Mouse (Mus musculus): ENCODE results near the gene Cdkn2aip. TPM values are rescaled to one million over a fixed set of nuclear protein-coding genes. Genes with fewer than 3 reads are reported as not detected.

Cdkn2aip gene
- polyA plus RNA-seq, 1 experiment from 2014 or later: 46.3 TPM

- Histone ChIP-seq H3K4me3 (ENCODE audit: low read depth, low read length) (no peak overlapping the region), H3K27ac (ENCODE audit: low read depth, low read length) (no peak overlapping the region), H3K9ac (ENCODE audit: low read length) (no peak overlapping the region), H3K36me3 (ENCODE audit: control insufficient read depth, insufficient read depth, low read length) (no peaks in the 10 kb centered on the region), H3K27me3 (ENCODE audit: control insufficient read depth, insufficient read depth, low read length) (no peaks in the 10 kb centered on the region), H3K9me3 (ENCODE audit: control insufficient read depth, low read length) (no peaks in the 10 kb centered on the region), H3K4me1 (replicated peaks; ENCODE audit: control insufficient read depth, insufficient read depth, low read length) (peaks cover 6% of the 10 kb centered on the region; the same call in 1 of the 2 replicates), H3K4me2 (ENCODE audit: low read depth, low read length, severe bottlenecking) (no peak overlapping the region)
- 68% methylated on average over 9 of the region's 10 CpGs for WGBS
- no peak for DNase-seq (ENCODE audit: low spot score)
- 0 out of 2 replicates have a peak, but pooled peaks have one; percentile 2 for ATAC-seq (replicated peaks; ENCODE audit: low FRiP score)
Measured at GRCm38 (mm10) chr8:47691831-47692230, 21.9 kb downstream of the Cdkn2aip start.

GRCm38 (mm10) chr8:47691303-47691702 lies 22.4 kb downstream of the Cdkn2aip start:
- no peak overlapping the region for H3K4me3 ChIP-seq (ENCODE audit: low read depth, low read length)
- no peaks in the 10 kb centered on the region for H3K9me3 ChIP-seq (ENCODE audit: control insufficient read depth, low read length)
- WGBS: 33% methylated on average over 7 of the region's 7 CpGs
- no peaks in the 10 kb centered on the region for H3K36me3 ChIP-seq (ENCODE audit: control insufficient read depth, insufficient read depth, low read length)
- peak overlapping the region; percentile 58; the same call in 1 of the 2 replicates for H3K4me2 ChIP-seq (ENCODE audit: low read depth, low read length, severe bottlenecking)
- peaks cover 6% of the 10 kb centered on the region; the same call in 1 of the 2 replicates for H3K4me1 ChIP-seq (replicated peaks; ENCODE audit: control insufficient read depth, insufficient read depth, low read length)
- H3K9ac ChIP-seq (ENCODE audit: low read length): no peak overlapping the region
- ATAC-seq (replicated peaks; ENCODE audit: low FRiP score): no peak
- no peak overlapping the region for H3K27ac ChIP-seq (ENCODE audit: low read depth, low read length)
- no peaks in the 10 kb centered on the region for H3K27me3 ChIP-seq (ENCODE audit: control insufficient read depth, insufficient read depth, low read length)
- DNase-seq (ENCODE audit: low spot score): no peak

- WGBS: under 1% methylated on average over 16 of the region's 16 CpGs
- peaks cover 6% of the 10 kb centered on the region; the same call in 1 of the 2 replicates for H3K4me1 ChIP-seq (replicated peaks; ENCODE audit: control insufficient read depth, insufficient read depth, low read length)
- no peaks in the 10 kb centered on the region for H3K36me3 ChIP-seq (ENCODE audit: control insufficient read depth, insufficient read depth, low read length)
- H3K4me3 ChIP-seq (ENCODE audit: low read depth, low read length): peak overlapping the region; percentile 26
- peak overlapping the region; percentile 58 for H3K4me2 ChIP-seq (ENCODE audit: low read depth, low read length, severe bottlenecking)
- H3K27ac ChIP-seq (ENCODE audit: low read depth, low read length): no peak overlapping the region
- no peaks in the 10 kb centered on the region for H3K9me3 ChIP-seq (ENCODE audit: control insufficient read depth, low read length)
- peak overlapping the region; percentile 52 for H3K9ac ChIP-seq (ENCODE audit: low read length)
- no peaks in the 10 kb centered on the region for H3K27me3 ChIP-seq (ENCODE audit: control insufficient read depth, insufficient read depth, low read length)
- ATAC-seq (replicated peaks; ENCODE audit: low FRiP score) (0 out of 2 replicates have a peak, but pooled peaks have one; percentile 44), DNase-seq (ENCODE audit: low spot score) (no peak)
Measured at GRCm38 (mm10) chr8:47690674-47691078, 23.1 kb downstream of the Cdkn2aip start.

GRCm38 (mm10) chr8:47689704-47690326 lies 23.9 kb downstream of the Cdkn2aip start:
- DNase-seq (ENCODE audit: low spot score): no peak
- ATAC-seq (replicated peaks; ENCODE audit: low FRiP score): no peak
- H3K27me3 ChIP-seq (ENCODE audit: control insufficient read depth, insufficient read depth, low read length): no peaks in the 10 kb centered on the region
- H3K9ac ChIP-seq (ENCODE audit: low read length): no peak overlapping the region
- H3K9me3 ChIP-seq (ENCODE audit: control insufficient read depth, low read length): no peaks in the 10 kb centered on the region
- H3K4me2 ChIP-seq (ENCODE audit: low read depth, low read length, severe bottlenecking): no peak overlapping the region
- peaks cover 6% of the 10 kb centered on the region; the same call in 1 of the 2 replicates for H3K4me1 ChIP-seq (replicated peaks; ENCODE audit: control insufficient read depth, insufficient read depth, low read length)
- H3K27ac ChIP-seq (ENCODE audit: low read depth, low read length): no peak overlapping the region
- H3K4me3 ChIP-seq (ENCODE audit: low read depth, low read length): no peak overlapping the region
- no peaks in the 10 kb centered on the region for H3K36me3 ChIP-seq (ENCODE audit: control insufficient read depth, insufficient read depth, low read length)
- 52% methylated on average over 12 of the region's 12 CpGs for WGBS

- H3K4me3 ChIP-seq (ENCODE audit: low read depth, low read length): no peak overlapping the region
- no peaks in the 10 kb centered on the region for H3K27me3 ChIP-seq (ENCODE audit: control insufficient read depth, insufficient read depth, low read length)
- WGBS: 86% methylated on average over 5 of the region's 5 CpGs
- DNase-seq (ENCODE audit: low spot score): no peak
- H3K36me3 ChIP-seq (ENCODE audit: control insufficient read depth, insufficient read depth, low read length): no peaks in the 10 kb centered on the region
- H3K4me1 ChIP-seq (replicated peaks; ENCODE audit: control insufficient read depth, insufficient read depth, low read length): no peaks in the 10 kb centered on the region
- H3K9me3 ChIP-seq (ENCODE audit: control insufficient read depth, low read length): no peaks in the 10 kb centered on the region; the same call in 1 of the 2 replicates
- no peak for ATAC-seq (replicated peaks; ENCODE audit: low FRiP score)
- H3K9ac ChIP-seq (ENCODE audit: low read length): no peak overlapping the region
- no peak overlapping the region for H3K27ac ChIP-seq (ENCODE audit: low read depth, low read length)
- no peak overlapping the region for H3K4me2 ChIP-seq (ENCODE audit: low read depth, low read length, severe bottlenecking)
Measured at GRCm38 (mm10) chr8:47684441-47684840, 29.3 kb downstream of the Cdkn2aip start.

GRCm38 (mm10) chr8:47683994-47684393 lies 29.7 kb downstream of the Cdkn2aip start:
- WGBS: 93% methylated on average over 9 of the region's 9 CpGs
- Histone ChIP-seq H3K36me3 (ENCODE audit: control insufficient read depth, insufficient read depth, low read length) (no peaks in the 10 kb centered on the region), H3K9me3 (ENCODE audit: control insufficient read depth, low read length) (no peaks in the 10 kb centered on the region; the same call in 1 of the 2 replicates), H3K4me1 (replicated peaks; ENCODE audit: control insufficient read depth, insufficient read depth, low read length) (no peaks in the 10 kb centered on the region), H3K4me2 (ENCODE audit: low read depth, low read length, severe bottlenecking) (no peak overlapping the region), H3K9ac (ENCODE audit: low read length) (no peak overlapping the region), H3K27ac (ENCODE audit: low read depth, low read length) (no peak overlapping the region), H3K27me3 (ENCODE audit: control insufficient read depth, insufficient read depth, low read length) (no peaks in the 10 kb centered on the region), H3K4me3 (ENCODE audit: low read depth, low read length) (no peak overlapping the region)
- no peak for DNase-seq (ENCODE audit: low spot score)
- no peak for ATAC-seq (replicated peaks; ENCODE audit: low FRiP score)

GRCm38 (mm10) chr8:47680306-47680705 lies 33.4 kb downstream of the Cdkn2aip start:
- no peaks in the 10 kb centered on the region for H3K36me3 ChIP-seq (ENCODE audit: control insufficient read depth, insufficient read depth, low read length)
- H3K9ac ChIP-seq (ENCODE audit: low read length): no peak overlapping the region
- H3K4me3 ChIP-seq (ENCODE audit: low read depth, low read length): no peak overlapping the region
- no peak for DNase-seq (ENCODE audit: low spot score)
- H3K4me1 ChIP-seq (replicated peaks; ENCODE audit: control insufficient read depth, insufficient read depth, low read length): 0 out of 2 replicates have a peak, but pooled peaks cover 2% of the 10 kb centered on the region
- ATAC-seq (replicated peaks; ENCODE audit: low FRiP score): no peak
- H3K9me3 ChIP-seq (ENCODE audit: control insufficient read depth, low read length): no peaks in the 10 kb centered on the region; the same call in 1 of the 2 replicates
- H3K27ac ChIP-seq (ENCODE audit: low read depth, low read length): no peak overlapping the region
- 89% methylated on average over 4 of the region's 4 CpGs for WGBS
- H3K27me3 ChIP-seq (ENCODE audit: control insufficient read depth, insufficient read depth, low read length): no peaks in the 10 kb centered on the region
- no peak overlapping the region for H3K4me2 ChIP-seq (ENCODE audit: low read depth, low read length, severe bottlenecking)

- Histone ChIP-seq H3K27me3 (ENCODE audit: control insufficient read depth, insufficient read depth, low read length) (no peaks in the 10 kb centered on the region), H3K27ac (ENCODE audit: low read depth, low read length) (no peak overlapping the region), H3K4me3 (ENCODE audit: low read depth, low read length) (no peak overlapping the region), H3K4me2 (ENCODE audit: low read depth, low read length, severe bottlenecking) (no peak overlapping the region), H3K4me1 (replicated peaks; ENCODE audit: control insufficient read depth, insufficient read depth, low read length) (0 out of 2 replicates have a peak, but pooled peaks cover 2% of the 10 kb centered on the region), H3K9me3 (ENCODE audit: control insufficient read depth, low read length) (no peaks in the 10 kb centered on the region; the same call in 1 of the 2 replicates), H3K9ac (ENCODE audit: low read length) (no peak overlapping the region), H3K36me3 (ENCODE audit: control insufficient read depth, insufficient read depth, low read length) (no peaks in the 10 kb centered on the region)
- 67% methylated on average over 1 of the region's 1 CpGs for WGBS
- ATAC-seq (replicated peaks; ENCODE audit: low FRiP score) (no peak), DNase-seq (ENCODE audit: low spot score) (no peak)
Measured at GRCm38 (mm10) chr8:47679603-47680002, 34.1 kb downstream of the Cdkn2aip start.

GRCm38 (mm10) chr8:47676631-47677030 lies 37.1 kb downstream of the Cdkn2aip start:
- ATAC-seq (replicated peaks; ENCODE audit: low FRiP score): no peak
- H3K27ac ChIP-seq (ENCODE audit: low read depth, low read length): no peak overlapping the region

More at GRCm38 (mm10) chr8:47676631-47677030, 37.1 kb downstream of the Cdkn2aip start:
- H3K36me3 ChIP-seq (ENCODE audit: control insufficient read depth, insufficient read depth, low read length): no peaks in the 10 kb centered on the region
- H3K9me3 ChIP-seq (ENCODE audit: control insufficient read depth, low read length): no peaks in the 10 kb centered on the region; the same call in 1 of the 2 replicates
- peak overlapping the region; percentile 92 for H3K4me3 ChIP-seq (ENCODE audit: low read depth, low read length)
- DNase-seq (ENCODE audit: low spot score): no peak
- no peaks in the 10 kb centered on the region for H3K27me3 ChIP-seq (ENCODE audit: control insufficient read depth, insufficient read depth, low read length)
- H3K9ac ChIP-seq (ENCODE audit: low read length): peak overlapping the region; percentile 92
- 0 out of 2 replicates have a peak, but pooled peaks cover 2% of the 10 kb centered on the region for H3K4me1 ChIP-seq (replicated peaks; ENCODE audit: control insufficient read depth, insufficient read depth, low read length)
- peak overlapping the region; percentile 79 for H3K4me2 ChIP-seq (ENCODE audit: low read depth, low read length, severe bottlenecking)
- WGBS: 44% methylated on average over 2 of the region's 2 CpGs

All from forebrain, embryonic 11.5 days (tissue).